Mouse (Mus musculus): ENCODE data around the gene Btbd3.

- no peak for TF ChIP-seq GATA1 (IDR thresholded peaks at IDR 0.05; ENCODE audit: low read length)
- no peak for TF ChIP-seq TAL1 (IDR thresholded peaks at IDR 0.05; ENCODE audit: low read length)
Observed at GRCm38 (mm10) chr2:138531992-138532391, 275.6 kb downstream of the Btbd3 start.

Measured in erythroblast, embryonic 14.5 days (primary cell).